Mouse (Mus musculus): ENCODE measurements at regions not wholly inside any gene's neighbourhood (a gene's known extent, or its start where the extent isn't known, plus 50 kb on each side); places are given as distances from the start of the nearest gene placed in this dataset.

GRCm38 (mm10) chr1:124156832-124157231 lies 111.5 kb upstream of the Dpp10 start:
- no peak for DNase-seq (ENCODE audit: low spot score in 2 of 2)

GRCm38 (mm10) chr1:124152101-124152500 lies 106.7 kb upstream of the Dpp10 start:
- DNase-seq (ENCODE audit: low spot score in 2 of 2): no peak

GRCm38 (mm10) chr1:124148590-124148989 lies 103.2 kb upstream of the Dpp10 start:
- DNase-seq (ENCODE audit: low spot score in 2 of 2): peak; percentile 22 to 33

GRCm38 (mm10) chr1:124104286-124104846 lies 59.0 kb upstream of the Dpp10 start:
- no peak for DNase-seq (ENCODE audit: low spot score in 2 of 2)

- no peak for DNase-seq (ENCODE audit: low spot score in 2 of 2)
Observed at GRCm38 (mm10) chr1:124103049-124103448, 57.7 kb upstream of the Dpp10 start.

Data from frontal cortex, postnatal 10 days (tissue).